Mouse (Mus musculus): ENCODE measurements at regions not wholly inside any gene's neighbourhood (a gene's known extent, or its start where the extent isn't known, plus 50 kb on each side); places are given as distances from the start of the nearest gene placed in this dataset.

DNA sequence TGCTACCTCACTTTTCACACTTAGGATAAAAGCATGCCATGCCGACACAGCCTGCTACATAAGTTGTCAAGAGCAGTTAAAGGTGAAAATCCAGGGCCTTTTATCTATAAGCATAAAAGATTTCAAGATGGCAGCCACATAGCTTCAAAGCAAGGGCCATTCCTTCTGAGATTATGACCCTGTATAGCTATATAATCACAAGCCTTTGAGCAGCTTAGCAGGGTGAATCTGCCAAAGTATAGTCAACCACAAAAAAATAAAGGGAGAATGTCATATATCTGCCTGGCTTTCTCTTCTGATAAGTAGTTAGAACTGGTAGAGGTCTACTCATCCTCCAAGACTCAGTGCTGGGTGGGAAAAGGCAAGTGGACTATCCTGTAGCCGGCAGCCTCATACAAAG, 440.4 kb upstream of the Sphkap start:
- TF ChIP-seq CTCF (IDR thresholded peaks at IDR 0.05; ENCODE audit: low read depth) (no peak), EP300 (IDR thresholded peaks at IDR 0.05; ENCODE audit: low read depth) (no peak)

Data from liver, postnatal 0 days (tissue).